Mouse (Mus musculus) midbrain, embryonic 11.5 days (tissue): Measurements from ENCODE around the gene Utp15. TPM values are rescaled to one million over a fixed set of nuclear protein-coding genes. Genes with fewer than 3 reads are reported as not detected.

Experiments used
- ATAC-seq: fragments of 200-750 bp; cut with Nextera tagmentation; 2 replicates; pipeline ENCODE4 v1.8.0; 2017; ENCODE audit warnings: moderate TSS enrichment, moderate library complexity; ENCODE audit not compliant: low FRiP score
- DNase-seq: peaks from one replicate; pipeline ENCODE4 v3.0.0; 2015; ENCODE audit warnings: low spot score; ENCODE audit errors: missing footprints
- H3K27ac ChIP-seq: fragments of 300-500 bp; sonication (generic); 2 replicates; pipeline ENCODE4 v1.5.1; 2014; ENCODE audit warnings: low read depth, low read length
- H3K27me3 ChIP-seq: fragments of 300-500 bp; sonication (generic); 2 replicates; pipeline ENCODE4 v1.6.1; 2014; ENCODE audit warnings: mild to moderate bottlenecking, low read length, moderate library complexity, mixed read lengths; ENCODE audit not compliant: control insufficient read depth, insufficient read depth
- H3K36me3 ChIP-seq: fragments of 300-500 bp; sonication (generic); 2 replicates; pipeline ENCODE4 v1.6.1; 2014; ENCODE audit warnings: mild to moderate bottlenecking, low read length, moderate library complexity, mixed read lengths; ENCODE audit not compliant: control insufficient read depth, insufficient read depth
- H3K4me1 ChIP-seq: fragments of 300-500 bp; sonication (generic); 2 replicates; pipeline ENCODE4 v1.6.1; 2014; ENCODE audit warnings: low read length; ENCODE audit not compliant: control insufficient read depth, insufficient read depth
- H3K4me2 ChIP-seq: fragments of 300-500 bp; sonication (generic); 2 replicates; pipeline ENCODE4 v1.6.1; 2014; ENCODE audit warnings: mild to moderate bottlenecking, moderate library complexity
- H3K4me3 ChIP-seq: fragments of 300-500 bp; sonication (generic); 2 replicates; pipeline ENCODE4 v1.5.1; 2014; ENCODE audit warnings: low read depth, low read length
- H3K9ac ChIP-seq: fragments of 300-500 bp; sonication (generic); 2 replicates; pipeline ENCODE4 v1.6.1; 2014; ENCODE audit warnings: low read length
- H3K9me3 ChIP-seq: fragments of 300-500 bp; sonication (generic); 2 replicates; pipeline ENCODE4 v1.6.1; 2016; ENCODE audit warnings: low read length; ENCODE audit not compliant: control insufficient read depth
- WGBS: fragments of 180-500 bp; shearing (Covaris S2); extraction: QIAGEN DNeasy Blood & Tissue Kit; methylation state at CpG from one replicate; pipeline ENCODE4 v1.1.7; 2014; 5-methylcytosine and 5-hydroxymethylcytosine counted together
- polyA plus RNA-seq: library from polyadenylated mRNA; unstranded; fragments of >200 nt; fragmentation: Nextera tagmentation; extraction: Ambion mirVana; gene quantifications from 2 replicates; pipeline ENCODE4 v1.2.1, GENCODE M21; 2014

Utp15 gene
- polyA plus RNA-seq, 1 experiment from 2014 or later, result 40.4 TPM

DNA sequence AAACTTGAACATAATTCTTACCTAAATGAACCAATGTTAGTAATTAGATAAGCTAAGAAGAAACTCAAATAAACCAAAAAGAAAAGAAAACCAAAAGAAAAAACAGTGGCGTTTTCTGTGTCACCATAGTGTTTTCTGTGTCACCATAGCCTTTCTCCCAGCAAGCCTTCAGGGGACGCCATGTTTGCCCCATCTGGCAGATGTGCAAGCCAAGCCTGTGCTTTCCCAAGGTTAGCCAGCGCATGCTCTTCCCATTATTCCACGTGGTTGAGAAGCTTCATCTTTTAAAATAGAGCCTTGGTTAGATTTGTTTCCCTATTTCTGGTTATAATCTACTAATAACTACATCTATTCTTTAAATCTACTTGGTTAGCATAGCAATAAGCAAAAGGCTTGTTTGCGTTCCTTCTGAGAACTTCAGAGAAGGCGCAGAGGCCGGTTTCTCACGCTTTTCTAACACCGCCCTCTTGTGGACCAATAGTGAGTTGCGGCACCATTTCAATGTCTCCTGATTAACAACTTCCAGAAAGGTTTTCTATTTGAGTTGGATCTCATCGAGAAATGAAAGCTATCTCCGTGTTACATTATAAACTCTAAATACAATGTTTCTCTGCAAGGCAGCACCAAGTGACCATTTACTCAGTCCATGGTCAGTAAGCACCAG, 22.7 kb downstream of the Utp15 start:
- Histone ChIP-seq H3K4me1 (no peaks in the 10 kb centered on the region), H3K27ac (no peak overlapping the region), H3K4me2 (no peak overlapping the region), H3K4me3 (no peak overlapping the region), H3K36me3 (no peaks in the 10 kb centered on the region), H3K9ac (no peak overlapping the region), H3K9me3 (no peaks in the 10 kb centered on the region), H3K27me3 (no peaks in the 10 kb centered on the region)
- 21% methylated on average over 12 of the region's 12 CpGs for WGBS
- ATAC-seq (no peak), DNase-seq (peak; percentile 98)

DNA sequence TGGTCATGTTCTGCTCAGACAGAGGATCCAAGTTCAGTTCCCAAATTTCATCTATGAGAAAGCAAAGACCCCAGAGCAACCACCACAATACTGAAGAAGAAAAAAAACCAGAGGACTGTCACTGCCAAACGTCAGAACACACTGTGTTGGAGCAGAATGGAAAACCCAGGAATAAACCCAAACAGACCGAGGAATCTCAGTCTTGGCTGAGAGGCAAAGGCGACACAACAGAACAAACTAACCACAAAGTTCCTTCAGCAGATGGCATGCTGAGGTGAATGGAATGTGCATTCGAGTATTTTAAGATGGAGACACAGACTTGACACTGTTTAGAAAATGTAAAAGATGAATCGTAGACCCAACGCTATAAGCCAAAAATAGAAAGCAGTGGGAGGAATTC, 27.4 kb downstream of the Utp15 start:
- Histone ChIP-seq H3K9me3 (no peaks in the 10 kb centered on the region), H3K9ac (no peak overlapping the region), H3K4me3 (no peak overlapping the region), H3K36me3 (no peaks in the 10 kb centered on the region), H3K4me1 (no peaks in the 10 kb centered on the region), H3K27me3 (no peaks in the 10 kb centered on the region), H3K4me2 (no peak overlapping the region), H3K27ac (no peak overlapping the region)
- no peak for ATAC-seq
- DNase-seq, result no peak
- 82% methylated on average over 6 of the region's 6 CpGs for WGBS

DNA sequence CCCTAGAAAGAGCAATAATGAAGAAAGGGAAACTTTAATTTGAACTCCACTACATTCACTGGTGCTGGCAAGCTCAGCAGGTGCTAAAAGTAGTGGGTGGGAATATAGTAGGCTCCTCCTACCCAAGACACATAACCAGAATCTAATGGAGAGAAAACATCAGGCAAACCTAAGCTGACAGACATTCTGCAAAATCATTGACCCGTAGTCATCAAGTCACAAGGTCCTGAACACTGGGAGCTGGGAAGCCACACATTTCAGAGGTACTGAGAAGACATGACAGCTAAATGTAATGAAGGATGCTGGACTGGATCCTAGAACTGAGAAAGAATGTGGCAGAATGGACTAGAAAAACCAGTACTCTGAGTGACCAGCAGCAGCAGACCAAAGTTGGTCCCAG, 32.3 kb downstream of the Utp15 start:
- WGBS, result 79% methylated on average over 1 of the region's 1 CpGs
- Histone ChIP-seq H3K27me3 (no peaks in the 10 kb centered on the region), H3K27ac (no peak overlapping the region), H3K36me3 (no peaks in the 10 kb centered on the region), H3K4me2 (no peak overlapping the region), H3K9me3 (no peaks in the 10 kb centered on the region), H3K4me3 (no peak overlapping the region), H3K9ac (no peak overlapping the region), H3K4me1 (no peaks in the 10 kb centered on the region)
- no peak for DNase-seq
- no peak for ATAC-seq

DNA sequence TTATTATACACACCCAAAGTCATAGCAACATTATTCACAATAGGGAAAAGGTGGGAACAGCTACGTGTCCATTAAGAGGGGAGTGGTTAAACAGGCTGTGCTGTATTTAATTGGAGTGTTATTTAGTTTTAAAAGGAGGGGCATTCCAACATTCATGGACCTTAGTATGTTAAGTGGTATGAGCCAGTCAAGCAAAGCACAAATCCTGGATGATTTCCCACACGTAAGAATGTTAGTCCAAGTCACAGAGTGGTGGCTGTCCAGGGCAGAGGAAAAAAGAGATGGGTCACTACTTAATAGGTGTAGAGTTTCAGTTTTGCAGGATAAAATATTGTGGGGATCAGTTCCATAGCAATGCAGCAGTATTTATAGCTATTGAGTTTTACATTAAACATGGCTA, 36.6 kb downstream of the Utp15 start:
- H3K4me2 ChIP-seq, result no peak overlapping the region

DNA sequence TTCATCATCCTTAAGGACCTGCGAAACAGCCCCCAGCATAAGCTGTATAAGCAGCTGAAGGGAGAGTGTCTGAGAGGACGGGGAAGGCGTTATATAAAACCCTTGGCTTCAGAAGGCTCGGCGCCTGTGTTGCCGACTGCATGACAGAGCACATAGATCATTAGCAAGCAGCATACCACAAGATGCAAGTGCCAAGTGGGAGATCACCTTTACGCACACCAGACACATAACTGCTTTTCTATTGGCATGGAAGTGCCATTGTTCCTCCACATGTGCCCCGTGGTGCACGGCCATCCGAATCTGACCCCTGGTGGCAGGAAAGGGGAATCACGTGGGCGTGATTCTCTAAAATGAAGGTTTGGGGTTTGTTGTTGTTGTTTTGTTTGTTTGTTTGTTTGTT, 40.0 kb downstream of the Utp15 start:
- Histone ChIP-seq H3K9ac (no peak overlapping the region), H3K4me1 (no peaks in the 10 kb centered on the region), H3K9me3 (no peaks in the 10 kb centered on the region), H3K4me2 (no peak overlapping the region), H3K4me3 (no peak overlapping the region), H3K27ac (no peak overlapping the region), H3K27me3 (no peaks in the 10 kb centered on the region), H3K36me3 (no peaks in the 10 kb centered on the region)
- ATAC-seq (peak; percentile 40; the same call in 1 of the 2 replicates), DNase-seq (no peak)
- WGBS, result 41% methylated on average over 12 of the region's 12 CpGs

More for the DNA sequence above, 36.6 kb downstream of the Utp15 start:
- H3K4me1 ChIP-seq, result no peaks in the 10 kb centered on the region
- H3K9me3 ChIP-seq, result no peaks in the 10 kb centered on the region
- ATAC-seq (no peak), DNase-seq (no peak)
- H3K9ac ChIP-seq, result no peak overlapping the region
- no peaks in the 10 kb centered on the region for H3K36me3 ChIP-seq
- WGBS, result 77% methylated on average over 2 of the region's 2 CpGs
- no peak overlapping the region for H3K4me3 ChIP-seq
- no peaks in the 10 kb centered on the region for H3K27me3 ChIP-seq
- H3K27ac ChIP-seq, result no peak overlapping the region

DNA sequence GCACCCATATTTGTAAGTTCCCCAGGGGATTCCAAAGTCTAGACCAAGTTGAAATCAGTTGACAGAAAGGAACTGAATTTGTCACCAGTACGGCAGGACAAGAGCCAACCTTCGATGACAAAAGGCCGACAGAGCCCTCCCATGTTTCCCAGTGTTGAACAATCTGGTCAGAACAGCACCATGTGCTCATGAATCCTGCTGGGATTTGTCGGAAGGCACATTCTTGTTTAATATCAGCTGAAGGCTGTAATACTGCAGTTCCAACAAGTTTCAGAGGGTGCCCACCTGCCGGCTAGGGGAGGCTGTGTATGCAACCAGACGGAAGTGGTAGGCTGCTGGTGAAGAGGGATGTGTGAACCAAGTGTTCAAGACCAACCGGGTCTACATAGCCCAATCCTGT, 52.7 kb downstream of the Utp15 start:
- DNase-seq (peak; percentile 61), ATAC-seq (no peak)
- H3K4me1 ChIP-seq, result peaks cover 3% of the 10 kb centered on the region; the same call in 1 of the 2 replicates
- no peak overlapping the region for H3K4me2 ChIP-seq
- H3K9me3 ChIP-seq, result no peaks in the 10 kb centered on the region
- no peak overlapping the region for H3K27ac ChIP-seq
- no peaks in the 10 kb centered on the region for H3K36me3 ChIP-seq
- no peak overlapping the region for H3K9ac ChIP-seq
- H3K4me3 ChIP-seq, result no peak overlapping the region
- H3K27me3 ChIP-seq, result peaks cover 3% of the 10 kb centered on the region
- WGBS, result 87% methylated on average over 7 of the region's 7 CpGs

DNA sequence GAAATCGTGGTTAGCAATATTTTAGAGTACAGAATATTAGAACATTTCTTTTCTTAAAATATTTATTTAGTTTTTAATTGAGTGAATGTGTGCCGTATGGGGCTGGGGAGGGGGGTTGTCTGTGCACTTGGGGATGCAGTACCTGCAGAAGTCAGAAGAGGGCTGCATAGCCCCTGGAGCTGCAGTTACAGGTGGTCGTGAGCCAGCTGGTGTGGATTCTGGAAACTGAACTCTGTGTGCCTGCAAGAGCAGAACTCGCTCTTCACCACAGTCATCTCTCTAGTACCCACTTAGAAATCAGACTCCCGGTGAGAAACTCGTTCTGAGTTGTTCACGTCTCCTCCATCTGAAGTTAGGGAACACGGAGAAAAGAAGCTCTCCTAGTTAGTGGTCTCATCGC, 54.0 kb downstream of the Utp15 start:
- no peak overlapping the region for H3K4me3 ChIP-seq
- peaks cover 3% of the 10 kb centered on the region for H3K27me3 ChIP-seq
- H3K4me1 ChIP-seq, result peaks cover 3% of the 10 kb centered on the region; the same call in 1 of the 2 replicates
- no peaks in the 10 kb centered on the region for H3K36me3 ChIP-seq
- H3K4me2 ChIP-seq, result no peak overlapping the region
- no peak for ATAC-seq
- H3K9ac ChIP-seq, result no peak overlapping the region
- no peaks in the 10 kb centered on the region for H3K9me3 ChIP-seq
- 40% methylated on average over 9 of the region's 9 CpGs for WGBS
- no peak overlapping the region for H3K27ac ChIP-seq
- DNase-seq, result peak; percentile 80

DNA sequence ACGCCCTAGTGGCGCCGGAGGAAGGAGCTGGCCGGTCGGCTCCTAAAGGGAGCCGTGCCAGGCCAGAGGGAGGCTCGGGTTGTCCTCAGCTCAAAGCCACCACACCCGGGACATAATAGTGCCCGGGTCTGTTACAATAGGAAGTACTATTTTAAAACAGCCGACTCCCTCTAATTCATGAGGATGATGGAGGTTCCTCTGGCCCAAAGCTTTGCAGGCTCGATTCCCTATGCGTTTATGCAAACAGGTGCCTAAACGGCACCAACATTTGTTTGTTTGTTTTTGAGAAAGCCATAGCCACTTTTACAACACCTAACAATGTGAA, 56.3 kb downstream of the Utp15 start:
- ATAC-seq (no peak), DNase-seq (peak; percentile 94)
- Histone ChIP-seq H3K36me3 (no peaks in the 10 kb centered on the region), H3K27me3 (peaks cover 3% of the 10 kb centered on the region), H3K4me2 (peak overlapping the region; percentile 95), H3K9me3 (no peaks in the 10 kb centered on the region), H3K4me1 (peaks cover 3% of the 10 kb centered on the region; the same call in 1 of the 2 replicates), H3K9ac (peak overlapping the region; percentile 72), H3K27ac (peak overlapping the region; percentile 53; the same call in 1 of the 2 replicates), H3K4me3 (peak overlapping the region; percentile 62)
- 4% methylated on average over 13 of the region's 13 CpGs for WGBS

DNA sequence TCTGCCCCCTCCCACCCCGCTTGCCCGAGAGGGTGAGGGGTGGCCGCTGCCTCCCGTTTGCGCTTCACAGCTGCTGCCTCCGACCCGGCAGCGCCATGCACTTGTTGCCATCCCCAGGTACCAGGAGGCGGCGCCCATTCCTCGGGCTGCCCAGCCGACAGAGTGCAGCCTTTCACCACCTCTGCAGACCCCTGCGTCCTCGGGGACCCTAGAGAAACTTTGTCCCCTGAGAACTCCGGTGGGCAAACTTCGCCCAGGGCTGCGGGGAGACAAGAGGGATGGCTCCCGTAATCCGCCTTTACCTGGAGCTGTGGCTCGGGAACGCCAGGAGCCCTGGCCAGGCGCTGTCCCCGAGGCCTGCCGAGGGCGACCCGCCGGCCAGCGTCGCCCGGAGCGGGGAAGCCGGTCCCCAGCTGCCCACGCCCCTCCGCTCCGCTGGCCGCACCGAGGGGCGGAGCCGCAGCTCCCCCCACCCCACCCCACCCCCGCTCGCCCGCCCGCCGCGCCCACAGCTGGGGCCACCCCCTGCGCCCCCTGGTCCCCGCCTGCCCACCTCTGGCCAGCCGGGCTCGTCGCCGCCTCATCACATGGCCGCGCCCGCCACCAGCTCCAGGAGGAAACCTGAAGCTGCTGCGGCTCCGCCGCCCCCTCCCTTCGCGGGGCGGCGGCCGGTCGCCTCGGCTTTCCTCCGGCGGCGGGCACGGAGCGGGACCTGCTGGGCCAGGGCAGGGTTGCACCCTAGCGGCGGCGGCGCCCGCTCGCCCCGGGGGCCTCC, 56.9 kb downstream of the Utp15 start, which contains the start of gene Arhgef28:
Gene Arhgef28, minus strand, starts transcription at position 669 of the 775 bp plus-strand sequence.
- Histone ChIP-seq H3K27ac (peak within 1 kb of the TSS; percentile 53; the same call in 1 of the 2 replicates), H3K9ac (peak within 1 kb of the TSS; percentile 72), H3K4me3 (peak within 1 kb of the TSS; percentile 62), H3K4me2 (peak within 1 kb of the TSS; percentile 95), H3K4me1 (peaks cover 3% of the 10 kb centered on the region; the same call in 1 of the 2 replicates), H3K27me3 (peaks cover 3% of the 10 kb centered on the region), H3K9me3 (no peaks in the 10 kb centered on the region), H3K36me3 (no peaks in the 10 kb centered on the region)
- DNase-seq, result peak; percentile 96
- under 1% methylated on average over 59 of the region's 76 CpGs for WGBS
- ATAC-seq, result peak; percentile 90
